Mouse (Mus musculus) liver, embryonic 15.5 days (tissue): ENCODE data around the gene Sult6b1. TPM values are rescaled to one million over a fixed set of nuclear protein-coding genes. Genes with fewer than 3 reads are reported as not detected.
A peak's percentile ranks its signal among the peaks of the same experiment; 100 is the strongest.

Source experiments
- ATAC-seq: fragments of 200-750 bp; cut with Nextera tagmentation; 2 replicates; pipeline ENCODE4 v1.8.0; 2017; ENCODE audit warnings: moderate number of reproducible peaks, mild to moderate bottlenecking, moderate library complexity; ENCODE audit not compliant: insufficient read depth
- H3K27ac ChIP-seq: fragments of 300-500 bp; sonication (generic); replicated peaks from 2 replicates; pipeline ENCODE4 v1.5.1; 2015; ENCODE audit warnings: mild to moderate bottlenecking, inconsistent platforms
- H3K27me3 ChIP-seq: fragments of 300-500 bp; sonication (generic); 2 replicates; pipeline ENCODE4 v1.6.1; 2015; ENCODE audit warnings: mild to moderate bottlenecking, inconsistent platforms
- H3K36me3 ChIP-seq: fragments of 300-500 bp; sonication (generic); replicated peaks from 2 replicates; pipeline ENCODE4 v1.6.1; 2015; ENCODE audit warnings: moderate library complexity, mild to moderate bottlenecking, inconsistent platforms
- H3K4me1 ChIP-seq: fragments of 300-500 bp; sonication (generic); replicated peaks from 2 replicates; pipeline ENCODE4 v1.6.1; 2015; ENCODE audit warnings: inconsistent platforms
- H3K4me2 ChIP-seq: fragments of 300-500 bp; sonication (generic); 2 replicates; pipeline ENCODE4 v1.6.1; 2015; ENCODE audit warnings: moderate library complexity, mild to moderate bottlenecking, inconsistent platforms
- H3K4me3 ChIP-seq: fragments of 300-500 bp; sonication (generic); replicated peaks from 2 replicates; pipeline ENCODE4 v1.5.1; 2015; ENCODE audit warnings: mild to moderate bottlenecking, inconsistent platforms
- H3K9ac ChIP-seq: fragments of 300-500 bp; sonication (generic); 2 replicates; pipeline ENCODE4 v1.6.1; 2015; ENCODE audit warnings: moderate library complexity, mild to moderate bottlenecking, inconsistent platforms
- H3K9me3 ChIP-seq: fragments of 300-500 bp; sonication (generic); replicated peaks from 2 replicates; pipeline ENCODE4 v1.6.1; 2016; ENCODE audit warnings: inconsistent platforms
- WGBS: fragments of 180-500 bp; shearing (Covaris S2); methylation state at CpG from one replicate; pipeline ENCODE4 v1.1.7; 2015; ENCODE audit warnings: mixed read lengths; ENCODE audit not compliant: insufficient replicate concordance; 5-methylcytosine and 5-hydroxymethylcytosine counted together
- polyA plus RNA-seq: library from polyadenylated mRNA; unstranded; fragments of >200 nt; fragmentation: Nextera tagmentation; extraction: Ambion mirVana; gene quantifications from 2 replicates; pipeline ENCODE4 v1.2.1, GENCODE M21; 2015

Sult6b1 gene
- polyA plus RNA-seq, 1 experiment from 2014 or later, result 0.03 TPM

GRCm38 (mm10) chr17:78916369-78916813, 9.6 kb upstream of the Sult6b1 start, which contains the start of gene Cebpzos:
Gene Cebpzos (plus strand): TSS chr17:78916500.
- peak within 1 kb of the TSS; percentile 83 for H3K27ac ChIP-seq
- 0% methylated on average over 37 of the region's 37 CpGs for WGBS
- peaks cover 39% of the 10 kb centered on the region for H3K4me1 ChIP-seq
- H3K4me3 ChIP-seq, result peak within 1 kb of the TSS; percentile 82
- peaks cover 29% of the 10 kb centered on the region for H3K36me3 ChIP-seq
- H3K27me3 ChIP-seq, result no peaks in the 10 kb centered on the region
- ATAC-seq, result peak; percentile 92
- H3K9ac ChIP-seq, result peak within 1 kb of the TSS; percentile 81
- H3K9me3 ChIP-seq, result no peaks in the 10 kb centered on the region
- peak within 1 kb of the TSS; percentile 89 for H3K4me2 ChIP-seq

GRCm38 (mm10) chr17:78915772-78916171, 9.0 kb upstream of the Sult6b1 start:
- Histone ChIP-seq H3K36me3 (peaks cover 25% of the 10 kb centered on the region), H3K4me3 (peak overlapping the region; percentile 82), H3K9me3 (no peaks in the 10 kb centered on the region), H3K27ac (peak overlapping the region; percentile 83), H3K4me1 (peaks cover 39% of the 10 kb centered on the region), H3K4me2 (peak overlapping the region; percentile 89), H3K9ac (peak overlapping the region; percentile 81), H3K27me3 (no peaks in the 10 kb centered on the region)
- peak; percentile 1; the same call in 1 of the 2 replicates for ATAC-seq
- 44% methylated on average over 6 of the region's 6 CpGs for WGBS

GRCm38 (mm10) chr17:78913921-78914320, 7.1 kb upstream of the Sult6b1 start:
- no peaks in the 10 kb centered on the region for H3K9me3 ChIP-seq
- no peak overlapping the region for H3K9ac ChIP-seq
- H3K4me2 ChIP-seq, result no peak overlapping the region
- no peak overlapping the region for H3K27ac ChIP-seq
- no peak for ATAC-seq
- H3K4me3 ChIP-seq, result no peak overlapping the region
- H3K27me3 ChIP-seq, result peaks cover 4% of the 10 kb centered on the region; the same call in 1 of the 2 replicates
- H3K4me1 ChIP-seq, result peaks cover 39% of the 10 kb centered on the region
- peaks cover 8% of the 10 kb centered on the region for H3K36me3 ChIP-seq
- WGBS, result 71% methylated on average over 3 of the region's 3 CpGs

- H3K9ac ChIP-seq, result peak overlapping the region; percentile 25
- H3K4me1 ChIP-seq, result peaks cover 37% of the 10 kb centered on the region
- H3K4me2 ChIP-seq, result peak overlapping the region; percentile 67
- peak; percentile 21; the same call in 1 of the 2 replicates for ATAC-seq
- H3K4me3 ChIP-seq, result peak overlapping the region; percentile 56
- WGBS, result 20% methylated on average over 6 of the region's 6 CpGs
- H3K27ac ChIP-seq, result 0 out of 2 replicates have a peak overlapping the region, but pooled peaks have one; percentile 22
- H3K9me3 ChIP-seq, result no peaks in the 10 kb centered on the region
- peaks cover 4% of the 10 kb centered on the region; the same call in 1 of the 2 replicates for H3K27me3 ChIP-seq
- 0 out of 2 replicates have a peak, but pooled peaks cover under 1% of the 10 kb centered on the region for H3K36me3 ChIP-seq
Measured at GRCm38 (mm10) chr17:78912861-78913281, 6.1 kb upstream of the Sult6b1 start.

- Histone ChIP-seq H3K9ac (no peak overlapping the region), H3K27me3 (peaks cover 4% of the 10 kb centered on the region; the same call in 1 of the 2 replicates), H3K9me3 (no peaks in the 10 kb centered on the region), H3K4me1 (peaks cover 16% of the 10 kb centered on the region), H3K4me3 (no peak overlapping the region), H3K4me2 (no peak overlapping the region), H3K27ac (no peak overlapping the region), H3K36me3 (no peaks in the 10 kb centered on the region)
- ATAC-seq, result no peak
- WGBS, result 56% methylated on average over 2 of the region's 2 CpGs
Measured at GRCm38 (mm10) chr17:78909374-78909773, 2.6 kb upstream of the Sult6b1 start.

GRCm38 (mm10) chr17:78903158-78903557, 3.6 kb downstream of the Sult6b1 start:
- H3K36me3 ChIP-seq, result no peaks in the 10 kb centered on the region
- 58% methylated on average over 2 of the region's 2 CpGs for WGBS
- H3K4me1 ChIP-seq, result no peaks in the 10 kb centered on the region
- no peak overlapping the region for H3K4me2 ChIP-seq
- no peak overlapping the region for H3K27ac ChIP-seq
- H3K9ac ChIP-seq, result no peak overlapping the region
- H3K27me3 ChIP-seq, result no peaks in the 10 kb centered on the region
- H3K9me3 ChIP-seq, result no peaks in the 10 kb centered on the region
- no peak overlapping the region for H3K4me3 ChIP-seq
- no peak for ATAC-seq

GRCm38 (mm10) chr17:78895394-78895793, 11.4 kb downstream of the Sult6b1 start:
- Histone ChIP-seq H3K27ac (no peak overlapping the region), H3K27me3 (no peaks in the 10 kb centered on the region), H3K9me3 (no peaks in the 10 kb centered on the region), H3K4me2 (no peak overlapping the region; the same call in 1 of the 2 replicates), H3K36me3 (no peaks in the 10 kb centered on the region), H3K4me1 (no peaks in the 10 kb centered on the region), H3K9ac (no peak overlapping the region), H3K4me3 (no peak overlapping the region)
- WGBS, result 18% methylated on average over 8 of the region's 8 CpGs
- ATAC-seq, result no peak

- no peak overlapping the region for H3K4me3 ChIP-seq
- no peak for ATAC-seq
- WGBS, result 67% methylated on average over 7 of the region's 7 CpGs
- H3K4me1 ChIP-seq, result no peaks in the 10 kb centered on the region
- no peak overlapping the region for H3K9ac ChIP-seq
- H3K27me3 ChIP-seq, result no peaks in the 10 kb centered on the region
- no peak overlapping the region for H3K27ac ChIP-seq
- H3K36me3 ChIP-seq, result no peaks in the 10 kb centered on the region
- H3K9me3 ChIP-seq, result no peaks in the 10 kb centered on the region
- H3K4me2 ChIP-seq, result no peak overlapping the region
Measured at GRCm38 (mm10) chr17:78894991-78895390, 11.8 kb downstream of the Sult6b1 start.

- H3K9me3 ChIP-seq, result no peaks in the 10 kb centered on the region
- ATAC-seq, result peak; percentile 31; the same call in 1 of the 2 replicates
- no peaks in the 10 kb centered on the region for H3K36me3 ChIP-seq
- no peak overlapping the region for H3K4me2 ChIP-seq
- no peaks in the 10 kb centered on the region for H3K27me3 ChIP-seq
- H3K4me1 ChIP-seq, result no peaks in the 10 kb centered on the region
- H3K27ac ChIP-seq, result no peak overlapping the region
- WGBS, result 54% methylated on average over 9 of the region's 9 CpGs
- no peak overlapping the region for H3K4me3 ChIP-seq
- H3K9ac ChIP-seq, result no peak overlapping the region
Measured at GRCm38 (mm10) chr17:78891020-78891419, 15.8 kb downstream of the Sult6b1 start.

GRCm38 (mm10) chr17:78889184-78889583, 17.6 kb downstream of the Sult6b1 start:
- 43% methylated on average over 3 of the region's 3 CpGs for WGBS
- no peak overlapping the region for H3K4me3 ChIP-seq
- H3K36me3 ChIP-seq, result no peaks in the 10 kb centered on the region
- no peak overlapping the region for H3K4me2 ChIP-seq
- H3K27me3 ChIP-seq, result no peaks in the 10 kb centered on the region
- no peaks in the 10 kb centered on the region for H3K4me1 ChIP-seq
- H3K9me3 ChIP-seq, result no peaks in the 10 kb centered on the region
- no peak for ATAC-seq
- H3K27ac ChIP-seq, result no peak overlapping the region
- no peak overlapping the region for H3K9ac ChIP-seq

GRCm38 (mm10) chr17:78888554-78888953, 18.2 kb downstream of the Sult6b1 start:
- no peak overlapping the region for H3K9ac ChIP-seq
- ATAC-seq, result no peak
- H3K9me3 ChIP-seq, result no peaks in the 10 kb centered on the region
- no peak overlapping the region for H3K4me2 ChIP-seq
- H3K4me1 ChIP-seq, result no peaks in the 10 kb centered on the region
- H3K4me3 ChIP-seq, result no peak overlapping the region
- no peaks in the 10 kb centered on the region for H3K36me3 ChIP-seq
- H3K27me3 ChIP-seq, result no peaks in the 10 kb centered on the region
- no peak overlapping the region for H3K27ac ChIP-seq
- 72% methylated on average over 4 of the region's 4 CpGs for WGBS
